Mouse (Mus musculus): ENCODE measurements at regions not wholly inside any gene's neighbourhood (a gene's known extent, or its start where the extent isn't known, plus 50 kb on each side); places are given as distances from the start of the nearest gene placed in this dataset.

DNA sequence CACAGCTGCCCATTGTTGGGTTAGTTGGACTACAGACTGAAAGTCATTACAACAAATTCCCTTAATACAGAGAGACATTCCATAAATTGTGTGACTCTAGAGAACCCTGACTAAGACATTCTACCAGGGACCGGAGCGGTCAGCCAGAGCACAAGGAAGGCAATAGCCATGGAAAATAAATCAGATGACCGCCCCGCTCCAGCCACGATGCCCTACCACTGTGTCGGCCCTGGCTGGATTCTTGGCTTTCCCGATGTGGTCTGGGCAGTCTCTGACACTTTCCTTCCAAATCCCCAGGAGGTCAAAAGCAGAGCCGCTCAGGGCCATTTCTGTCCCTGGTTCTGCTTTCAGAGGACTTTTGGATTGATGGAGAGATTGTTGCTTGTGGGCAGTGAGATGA lies 57.8 kb downstream of the Lsm3 start:
- ATAC-seq (replicated peaks; ENCODE audit: poor library complexity), result no peak

DNA sequence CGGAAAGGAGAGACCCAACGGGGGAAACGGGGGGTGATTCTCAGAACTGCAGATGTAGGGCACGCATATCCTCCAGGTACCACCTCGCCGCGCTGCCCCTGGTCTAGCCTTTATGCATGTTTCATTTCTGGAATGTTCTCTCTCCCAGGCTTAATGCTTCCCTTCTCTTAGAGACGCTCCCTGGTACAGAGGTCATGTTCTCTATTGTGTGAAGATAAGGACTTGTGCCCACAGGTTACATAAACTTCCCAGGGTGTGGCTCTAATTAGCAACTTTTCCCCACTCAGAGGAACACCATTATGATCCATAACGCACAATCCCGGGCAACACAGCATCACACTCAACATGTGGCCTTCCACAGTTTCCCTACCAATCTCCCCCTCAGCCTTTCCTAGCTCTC lies 58.7 kb downstream of the Lsm3 start:
- no peak for ATAC-seq (replicated peaks; ENCODE audit: poor library complexity)

DNA sequence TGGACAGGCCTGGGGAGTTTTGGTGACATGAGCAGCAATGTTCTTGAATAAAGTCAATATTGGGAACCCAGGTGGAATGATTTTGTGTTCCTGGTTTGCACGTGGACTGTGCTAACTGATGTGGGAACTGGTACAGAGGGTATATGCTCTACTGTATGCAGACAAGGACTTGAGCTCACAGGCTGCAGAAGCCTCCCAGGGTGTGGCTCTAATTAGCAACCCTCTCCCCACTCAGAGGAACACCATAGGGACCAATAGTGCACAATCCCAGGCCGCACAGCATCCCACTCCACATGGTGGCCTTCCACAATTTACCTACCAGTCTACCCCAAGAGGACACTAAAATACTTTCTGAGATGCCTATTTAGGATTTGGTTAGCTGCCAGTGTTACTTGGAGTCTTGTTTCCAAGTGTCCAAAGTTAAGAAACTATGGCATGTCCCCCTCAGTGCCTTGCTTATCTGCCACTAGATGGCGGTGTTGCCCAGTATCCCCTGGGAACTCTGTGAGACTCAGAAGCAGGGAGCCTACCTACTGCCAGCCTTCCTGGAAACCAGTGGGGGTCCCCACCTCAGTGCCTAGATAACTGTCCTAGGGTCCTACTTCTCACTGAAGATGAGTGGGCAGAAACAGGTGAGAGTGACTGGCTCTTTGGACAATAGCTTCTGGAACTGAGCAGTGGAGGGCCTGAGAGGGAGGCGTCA lies 60.1 kb downstream of the Lsm3 start:
- ATAC-seq (replicated peaks; ENCODE audit: poor library complexity), result peak; percentile 90

DNA sequence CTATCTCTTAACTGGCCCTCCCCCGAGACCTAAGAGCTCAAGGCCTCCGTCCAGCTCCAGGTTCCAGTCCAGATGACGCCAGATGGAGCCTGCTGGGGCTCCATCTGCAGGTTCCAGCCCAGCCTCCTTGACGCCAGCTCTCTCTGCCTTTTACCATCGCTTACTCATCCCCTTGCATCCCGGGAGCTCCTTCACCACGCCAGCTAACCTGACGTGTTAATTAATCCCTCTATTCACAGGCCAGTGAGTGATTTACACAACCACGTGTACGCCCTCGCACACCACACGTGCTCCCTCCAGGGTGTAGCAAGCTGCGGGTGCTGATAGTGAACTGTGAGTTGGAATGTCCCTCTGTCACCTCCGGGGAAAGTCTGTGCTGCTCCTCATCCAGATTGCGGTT lies 61.2 kb downstream of the Lsm3 start:
- ATAC-seq (replicated peaks; ENCODE audit: poor library complexity), result no peak

- ATAC-seq (replicated peaks; ENCODE audit: poor library complexity), result no peak
Observed at GRCm38 (mm10) chr6:91579666-91580065, 63.9 kb downstream of the Lsm3 start.

DNA sequence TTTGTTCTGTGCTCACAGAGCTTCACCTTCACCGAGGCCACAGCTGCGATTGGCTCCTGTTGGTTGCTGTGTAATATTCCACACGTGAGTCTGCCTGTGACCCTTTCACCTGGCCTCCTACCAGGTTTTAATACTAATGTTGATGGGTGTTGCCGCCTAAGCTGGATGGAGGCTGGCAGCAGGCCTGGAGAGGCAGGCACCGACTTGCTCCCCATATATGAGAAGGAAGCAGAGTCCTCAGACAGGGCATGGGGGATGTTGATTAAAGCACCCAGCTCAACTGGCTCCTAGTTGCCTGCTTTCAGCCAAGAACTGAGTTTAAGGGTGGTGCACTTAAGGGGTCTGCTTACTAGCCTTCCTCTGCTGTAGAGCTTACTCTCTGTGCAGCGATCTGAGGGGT lies 64.9 kb downstream of the Lsm3 start:
- no peak for ATAC-seq (replicated peaks; ENCODE audit: poor library complexity)

DNA sequence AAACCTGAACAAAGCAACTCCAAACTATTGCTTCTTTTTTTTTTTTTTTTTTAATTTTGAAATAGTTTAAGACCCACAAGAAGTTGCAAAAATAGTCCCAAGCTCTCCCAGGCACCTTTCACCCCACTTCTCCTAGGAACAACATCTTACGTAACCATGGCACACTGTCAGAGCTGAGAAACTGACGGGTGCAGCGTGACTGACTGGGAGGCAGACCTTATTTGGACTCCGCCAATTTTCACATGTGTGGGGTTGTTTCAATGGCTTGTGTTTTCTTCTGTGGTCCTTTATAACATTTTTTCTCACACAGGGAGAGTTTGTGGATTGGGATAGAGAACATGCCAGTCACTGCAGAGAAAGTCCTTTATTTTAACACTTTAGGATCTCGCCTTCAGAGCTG lies 66.6 kb downstream of the Lsm3 start:
- ATAC-seq (replicated peaks; ENCODE audit: poor library complexity), result peak; percentile 82

DNA sequence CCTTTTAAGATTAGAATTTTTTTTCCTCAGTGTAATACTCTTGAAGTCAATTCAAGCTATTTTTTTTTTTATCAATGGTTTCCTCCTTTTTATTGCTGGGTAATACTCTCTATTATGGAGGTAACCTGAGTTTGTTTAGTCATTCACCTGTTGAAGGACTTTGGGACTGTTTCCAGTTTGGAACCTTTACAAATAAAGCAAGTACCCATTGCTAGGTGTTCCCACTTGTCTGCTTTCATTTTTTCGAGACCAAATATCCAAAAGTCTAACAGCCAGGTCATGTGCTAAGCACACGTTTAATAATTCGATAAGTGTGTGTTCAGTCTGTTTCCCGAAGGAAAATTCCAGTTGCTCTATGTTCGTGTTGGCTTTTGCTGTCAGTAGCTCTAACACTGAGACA lies 67.6 kb downstream of the Lsm3 start:
- no peak for ATAC-seq (replicated peaks; ENCODE audit: poor library complexity)

GRCm38 (mm10) chr6:91585543-91585942 lies 69.8 kb downstream of the Lsm3 start:
- peak; percentile 62 for ATAC-seq (replicated peaks; ENCODE audit: poor library complexity)

GRCm38 (mm10) chr6:91589181-91589580 lies 73.5 kb downstream of the Lsm3 start:
- ATAC-seq (replicated peaks; ENCODE audit: poor library complexity), result no peak

- ATAC-seq (replicated peaks; ENCODE audit: poor library complexity), result no peak
Observed at GRCm38 (mm10) chr6:91590395-91590794, 74.7 kb downstream of the Lsm3 start.

- 0 out of 2 replicates have a peak, but pooled peaks have one; percentile 29 for ATAC-seq (replicated peaks; ENCODE audit: poor library complexity)
Observed at GRCm38 (mm10) chr6:91590806-91591571, 75.3 kb downstream of the Lsm3 start.

- no peak for ATAC-seq (replicated peaks; ENCODE audit: poor library complexity)
Observed at GRCm38 (mm10) chr6:91592651-91593050, 76.9 kb downstream of the Lsm3 start.

DNA sequence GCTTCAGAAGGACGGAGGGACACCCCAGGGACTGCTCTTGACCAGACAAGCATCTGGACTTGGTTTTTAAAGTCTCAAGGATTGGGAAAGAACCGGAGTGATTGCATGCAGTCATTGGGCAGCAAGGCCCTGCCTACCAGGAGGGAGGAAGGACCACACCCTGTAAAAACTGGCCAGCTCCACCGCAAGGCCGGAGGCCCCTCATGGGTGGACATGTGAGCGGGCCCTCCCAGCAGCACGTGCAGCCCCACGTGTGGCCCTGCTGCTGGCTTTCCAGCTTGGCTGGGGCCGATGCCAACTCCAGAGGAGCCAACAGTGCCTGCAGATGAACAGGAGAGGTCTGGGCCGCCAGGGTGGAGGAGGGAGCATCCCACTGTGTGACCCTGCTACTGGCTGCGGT lies 83.2 kb downstream of the Lsm3 start:
- ATAC-seq (replicated peaks; ENCODE audit: poor library complexity), result no peak

- ATAC-seq (replicated peaks; ENCODE audit: poor library complexity), result no peak
Observed at GRCm38 (mm10) chr6:91600116-91600515, 83.7 kb upstream of the Slc6a6 start.

DNA sequence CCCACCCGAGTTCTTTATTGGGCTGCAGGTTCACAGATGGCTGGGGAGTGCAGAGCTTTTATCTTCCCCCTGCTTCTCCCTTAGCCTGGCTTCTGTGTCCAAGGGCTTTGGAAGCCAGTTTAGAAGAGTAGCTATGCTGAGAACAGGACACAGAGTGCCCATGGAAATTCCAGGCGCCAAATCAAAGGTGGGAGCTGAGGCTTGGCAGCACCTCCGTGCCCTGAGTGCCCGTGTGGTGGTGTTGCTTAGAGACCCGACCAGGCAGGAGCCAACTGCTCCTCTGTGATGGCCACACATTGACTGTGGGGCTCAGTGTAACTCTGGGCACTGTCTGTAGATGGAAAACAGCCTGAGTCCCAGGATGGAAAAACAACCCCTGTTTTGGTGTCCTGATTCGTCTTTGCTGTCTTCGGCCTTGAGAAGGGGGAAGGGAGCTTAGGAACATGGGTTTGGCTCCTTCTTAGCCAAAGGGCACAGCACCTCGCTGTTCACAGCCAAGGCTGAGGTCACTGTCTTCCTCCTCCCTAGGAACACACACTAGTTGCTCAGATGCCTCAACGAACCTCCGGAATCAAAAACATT lies 77.1 kb upstream of the Slc6a6 start:
- no peak for ATAC-seq (replicated peaks; ENCODE audit: poor library complexity)

GRCm38 (mm10) chr6:91607613-91608272 lies 76.1 kb upstream of the Slc6a6 start:
- ATAC-seq (replicated peaks; ENCODE audit: poor library complexity), result peak; percentile 44

DNA sequence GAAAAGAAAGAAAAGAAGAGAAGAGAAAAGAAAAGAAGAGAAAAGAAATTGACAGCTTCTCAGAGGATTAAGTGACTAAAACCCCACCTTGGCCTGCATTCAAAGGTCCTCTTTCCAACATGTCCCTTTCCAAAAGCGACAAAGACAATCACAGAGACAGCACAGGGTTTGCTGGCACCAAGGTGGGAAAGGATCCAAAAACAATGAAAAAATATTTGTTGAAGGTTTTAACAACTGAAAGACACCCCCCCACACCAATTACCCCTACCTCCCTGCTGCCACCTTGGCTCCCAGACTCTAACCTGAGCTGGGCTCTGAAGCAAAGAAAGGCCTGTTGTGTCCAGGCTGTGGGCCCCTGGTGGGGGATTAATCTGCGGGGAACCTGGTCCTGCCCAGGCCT lies 74.2 kb upstream of the Slc6a6 start:
- no peak for ATAC-seq (replicated peaks; ENCODE audit: poor library complexity)

GRCm38 (mm10) chr6:91615022-91615421 lies 68.8 kb upstream of the Slc6a6 start:
- ATAC-seq (replicated peaks; ENCODE audit: poor library complexity), result no peak

GRCm38 (mm10) chr6:91616541-91616940 lies 67.3 kb upstream of the Slc6a6 start:
- ATAC-seq (replicated peaks; ENCODE audit: poor library complexity), result no peak

GRCm38 (mm10) chr6:91617031-91617596 lies 66.7 kb upstream of the Slc6a6 start:
- ATAC-seq (replicated peaks; ENCODE audit: poor library complexity), result peak; percentile 96

All from megakaryocyte progenitor cell, adult 5-6 weeks (primary cell).